Comparison of ENCODE assay signal across 9 mouse cellular contexts in the genomic region with DNA sequence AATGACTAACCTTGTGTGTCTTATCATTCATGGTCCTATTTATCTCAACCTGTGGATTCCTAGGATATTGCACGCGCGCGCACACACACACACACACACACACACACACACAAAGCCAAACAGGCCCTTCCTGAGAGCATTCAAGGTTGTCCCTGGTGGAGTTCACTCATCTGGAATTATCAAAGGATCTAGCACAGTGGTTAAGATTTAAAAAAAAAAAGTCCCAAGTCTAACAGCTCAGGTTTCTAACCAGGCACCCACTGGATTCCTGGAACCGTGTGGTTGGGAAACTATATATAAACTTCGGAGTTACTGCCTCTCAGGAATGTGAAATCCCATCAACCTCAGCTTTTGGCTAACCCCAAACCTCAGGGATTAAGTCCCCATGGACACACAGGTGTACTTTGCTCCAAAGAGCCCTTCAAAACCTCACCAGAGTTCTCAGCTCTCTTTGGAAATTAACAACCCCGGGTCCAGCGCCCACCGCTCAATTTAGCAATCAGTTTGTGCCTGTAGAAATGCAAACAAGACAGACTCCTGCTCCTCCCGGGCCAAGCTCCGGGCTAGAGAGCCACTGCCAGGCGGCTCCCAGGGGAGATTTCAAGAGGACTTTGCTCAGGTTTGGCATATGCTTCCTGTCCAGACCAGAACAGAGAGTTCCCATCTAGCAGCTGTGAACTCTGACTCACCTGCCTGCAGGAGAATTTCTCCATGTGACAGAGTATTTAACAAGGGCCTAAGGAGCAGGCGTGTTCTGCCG.
A peak's percentile ranks its signal among the peaks of the same experiment; 100 is the strongest.
DNase-seq lines count a peak whose midpoint lies in the region; ATAC-seq and TF ChIP-seq lines count a peak whose summit lies in the region.
"Had no signal": no experiment of that assay in that cellular context is flagged by ENCODE, and none has a peak within 500 bp of the region (broad histone marks: within the 10 kb centered on the region; RNA-seq: fewer than 3 reads in every experiment).

No protein-coding gene starts in this region.

- H3K4me3 ChIP-seq in heart, embryonic 11.5 days (ENCODE audit: low read depth, low read length): no peak overlapping the region
- no peak overlapping the region for H3K4me3 ChIP-seq in myocyte
- no peak overlapping the region for H3K4me3 ChIP-seq in midbrain, embryonic 11.5 days (ENCODE audit: low read depth, low read length)
- H3K4me3 ChIP-seq in layer of hippocampus, adult 2 months: no peak overlapping the region
- H3K4me3 ChIP-seq: hindbrain, embryonic 15.5 days had no signal

- H3K4me2 ChIP-seq in heart, embryonic 11.5 days: no peak overlapping the region
- peak overlapping the region; percentile 18 for H3K4me2 ChIP-seq in myocyte (ENCODE audit: low read depth)
- H3K4me2 ChIP-seq in midbrain, embryonic 11.5 days: no peak overlapping the region
- H3K4me2 ChIP-seq: hindbrain, embryonic 15.5 days had no signal

- no peak for ATAC-seq in heart, embryonic 11.5 days (replicated peaks; ENCODE audit: insufficient number of reproducible peaks, low FRiP score, low TSS enrichment)
- ATAC-seq in midbrain, embryonic 11.5 days (ENCODE audit: low FRiP score): no peak

- TF ChIP-seq CTCF in layer of hippocampus, adult 2 months (conservative IDR thresholded peaks at IDR 0.05): no peak

- no peak for TF ChIP-seq POLR2A in myocyte (IDR thresholded peaks at IDR 0.05; ENCODE audit: insufficient read length, low read depth)

- peak overlapping the region; percentile 31; the same call in 1 of the 2 replicates for H3K9ac ChIP-seq in heart, embryonic 11.5 days (ENCODE audit: low read depth, low read length)
- no peak overlapping the region for H3K9ac ChIP-seq in midbrain, embryonic 11.5 days (ENCODE audit: low read length)
- H3K9ac ChIP-seq: hindbrain, embryonic 15.5 days had no signal

- DNase-seq in 3134 (ENCODE audit: extremely low read depth, insufficient read length, low spot score): peak; percentile 43
- peak; percentile 70 for DNase-seq in brain, adult 2 months (ENCODE audit: low read depth, low spot score)
- DNase-seq in kidney, postnatal 36 days: peak; percentile 81 to 94
- DNase-seq in layer of hippocampus, adult 9-11 months: no peak
- DNase-seq in midbrain, embryonic 11.5 days (ENCODE audit: low spot score, missing footprints): no peak
- no peak for DNase-seq in layer of hippocampus, adult 2 months (ENCODE audit: low spot score in 2 of 2)

- no peaks in the 10 kb centered on the region for H3K79me2 ChIP-seq in myocyte (ENCODE audit: control insufficient read depth, insufficient read depth)

- no peaks in the 10 kb centered on the region for H3K36me3 ChIP-seq in heart, embryonic 11.5 days (ENCODE audit: control insufficient read depth, insufficient read depth, low read length)
- no peaks in the 10 kb centered on the region for H3K36me3 ChIP-seq in myocyte (ENCODE audit: control insufficient read depth, insufficient read depth)
- no peaks in the 10 kb centered on the region for H3K36me3 ChIP-seq in midbrain, embryonic 11.5 days (ENCODE audit: control insufficient read depth, insufficient read depth, low read length)
- H3K36me3 ChIP-seq: hindbrain, embryonic 15.5 days had no signal

- H3K4me1 ChIP-seq in heart, embryonic 11.5 days (ENCODE audit: control insufficient read depth, insufficient read depth, low read length): peaks cover 17% of the 10 kb centered on the region
- no peaks in the 10 kb centered on the region for H3K4me1 ChIP-seq in midbrain, embryonic 11.5 days (ENCODE audit: control insufficient read depth, insufficient read depth, low read length)
- H3K4me1 ChIP-seq: hindbrain, embryonic 15.5 days had no signal

- H3K9me3 ChIP-seq in heart, embryonic 11.5 days (replicated peaks; ENCODE audit: control insufficient read depth, low read length): no peaks in the 10 kb centered on the region
- no peaks in the 10 kb centered on the region for H3K9me3 ChIP-seq in midbrain, embryonic 11.5 days (ENCODE audit: control insufficient read depth, low read length)
- H3K9me3 ChIP-seq: hindbrain, embryonic 15.5 days had no signal

- no peak overlapping the region for H3ac ChIP-seq in myocyte (ENCODE audit: control insufficient read depth, insufficient read length)

- H3K27ac ChIP-seq in heart, embryonic 11.5 days (ENCODE audit: low read depth, low read length): no peak overlapping the region
- no peak overlapping the region for H3K27ac ChIP-seq in midbrain, embryonic 11.5 days (ENCODE audit: low read depth, low read length)
- no peak overlapping the region for H3K27ac ChIP-seq in layer of hippocampus, adult 2 months
- H3K27ac ChIP-seq: hindbrain, embryonic 15.5 days had no signal

- WGBS in heart, embryonic 11.5 days (ENCODE audit: insufficient replicate concordance): 44% methylated on average over 14 of the region's 14 CpGs
- 78% methylated on average over 14 of the region's 14 CpGs for WGBS in midbrain, embryonic 11.5 days

- no peaks in the 10 kb centered on the region for H3K27me3 ChIP-seq in heart, embryonic 11.5 days (ENCODE audit: control insufficient read depth, insufficient read depth, low read length)
- no peaks in the 10 kb centered on the region for H3K27me3 ChIP-seq in myocyte (ENCODE audit: control insufficient read depth, insufficient read depth, insufficient read length)
- no peaks in the 10 kb centered on the region for H3K27me3 ChIP-seq in midbrain, embryonic 11.5 days (ENCODE audit: control insufficient read depth, insufficient read depth, low read length)
- H3K27me3 ChIP-seq: hindbrain, embryonic 15.5 days had no signal

TF ChIP-seq in myocyte, 11 proteins besides CTCF, POLR2A, EP300 and RAD21:
- TF ChIP-seq MYOG (IDR thresholded peaks at IDR 0.05; ENCODE audit: control insufficient read depth in 1 of 3, insufficient read depth in 1 of 3, insufficient read length in 2 of 3, low read depth in 2 of 3) (peak in 1 of 3 experiments; percentile 33), MYOD1 (IDR thresholded peaks at IDR 0.05; ENCODE audit: control insufficient read depth in 1 of 3, insufficient read length in 2 of 3, low read depth in 2 of 3) (no peak)

Comparison
In these comparisons a context has a peak if more than half of its experiments do, and no peak if none do; other contexts are left out.
1. DNase-seq: peak in 3134 (single experiment), brain, adult 2 months (single experiment) and kidney, postnatal 36 days (2 of 2); none in layer of hippocampus, adult 9-11 months (single experiment), midbrain, embryonic 11.5 days (single experiment) and layer of hippocampus, adult 2 months (0 of 2).